Mouse (Mus musculus) kidney, adult 2 months (tissue): Measurements from ENCODE around the gene Fam174b.

Source experiments
- CTCF ChIP-seq: fragments of 200-500 bp; conservative IDR thresholded peaks from 2 replicates; pipeline ENCODE4 v1.5.1; 2011; ENCODE audit warnings: low read depth, mild to moderate bottlenecking, control low read depth, low read length, moderate library complexity, mixed read lengths; ENCODE audit not compliant: insufficient read depth, insufficient read length
- POLR2A ChIP-seq: fragments of 200-500 bp; IDR thresholded peaks from one replicate; pipeline ENCODE4 v1.6.1; 2011; ENCODE audit warnings: low read depth, low read length, control low read depth

DNA sequence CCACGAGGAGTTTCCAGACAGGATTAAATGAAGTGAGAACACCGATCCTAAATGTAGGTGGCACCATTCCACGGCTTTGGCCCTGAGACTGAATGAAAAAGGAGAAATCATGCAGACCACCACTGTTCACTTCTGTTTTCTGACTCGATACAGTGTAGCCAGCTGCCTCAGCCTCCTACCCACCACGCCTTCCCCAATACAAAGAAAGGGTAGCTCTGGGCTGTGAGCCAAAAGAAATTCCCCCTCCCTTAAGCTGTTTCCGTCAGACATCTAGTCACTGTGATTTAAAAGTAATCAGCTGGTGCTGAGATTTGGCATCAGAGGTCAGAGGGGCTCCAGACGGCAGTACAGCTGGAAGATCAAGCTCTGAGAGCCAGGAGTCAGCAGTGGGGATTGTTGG, 10.2 kb upstream of the Fam174b start:
- TF ChIP-seq CTCF = no peak
- no peak for TF ChIP-seq POLR2A
